Mouse (Mus musculus) megakaryocyte, embryonic 14.5 days (primary cell): Measurements from ENCODE around the gene Fam172a.

Experiments
- FLI1 ChIP-seq: IDR thresholded peaks from 2 replicates; pipeline ENCODE4 v1.6.1; 2012; ENCODE audit warnings: low read length, inconsistent platforms, mixed read lengths
- GATA1 ChIP-seq: IDR thresholded peaks from 3 replicates; pipeline ENCODE4 v1.6.1; 2012; ENCODE audit warnings: mixed read lengths, low read length, inconsistent platforms, borderline replicate concordance

GRCm38 (mm10) chr13:78179312-78180097 is 477.7 kb downstream of the Fam172a start:
- TF ChIP-seq FLI1, result no peak
- no peak for TF ChIP-seq GATA1
